In genomic region chr11:117397755-117398154, GRCm38 (mm10) we compare ENCODE assay signal across 8 mouse cellular contexts.
DNase-seq lines count a peak whose midpoint lies in the region; ATAC-seq lines count a peak whose summit lies in the region.
"Had no signal": no experiment of that assay in that cellular context is flagged by ENCODE, and none has a peak within 500 bp of the region (broad histone marks: within the 10 kb centered on the region; RNA-seq: fewer than 3 reads in every experiment).

No protein-coding gene starts in this region.

- no peak overlapping the region for H3K4me3 ChIP-seq in midbrain, embryonic 14.5 days (replicated peaks; ENCODE audit: low read depth, low read length)
- no peak overlapping the region for H3K4me3 ChIP-seq in midbrain, embryonic 11.5 days (ENCODE audit: low read depth, low read length)

- no peak overlapping the region for H3K9ac ChIP-seq in midbrain, embryonic 14.5 days (replicated peaks; ENCODE audit: low read length)
- H3K9ac ChIP-seq in midbrain, embryonic 11.5 days (ENCODE audit: low read length), result no peak overlapping the region

- H3K27ac ChIP-seq in midbrain, embryonic 14.5 days (replicated peaks; ENCODE audit: low read depth, low read length), result peak overlapping the region; percentile 26; the same call in 1 of the 2 replicates
- no peak overlapping the region for H3K27ac ChIP-seq in midbrain, embryonic 11.5 days (ENCODE audit: low read depth, low read length)

- ATAC-seq in midbrain, embryonic 14.5 days (ENCODE audit: low FRiP score, low TSS enrichment), result no peak
- no peak for ATAC-seq in midbrain, embryonic 11.5 days (ENCODE audit: low FRiP score)
- no peak for ATAC-seq in erythroblast, adult 5-6 weeks (replicated peaks; ENCODE audit: low FRiP score, poor library complexity, severe bottlenecking)

- H3K4me2 ChIP-seq in midbrain, embryonic 14.5 days (ENCODE audit: low read length), result no peak overlapping the region
- no peak overlapping the region for H3K4me2 ChIP-seq in midbrain, embryonic 11.5 days

- DNase-seq in midbrain, embryonic 14.5 days, result peak; percentile 73
- DNase-seq in midbrain, embryonic 11.5 days (ENCODE audit: low spot score, missing footprints), result no peak
- DNase-seq in cerebellum, adult 9-11 months, result peak; percentile 69
- DNase-seq in kidney, postnatal 10 days, result peak; percentile 53
- DNase-seq in thymus, postnatal 36 days, result peak; percentile 37 to 59
- no peak for DNase-seq in left cerebral cortex, adult 18-20 months (ENCODE audit: low spot score in 2 of 2)
- DNase-seq: retina, postnatal 1 day had no signal

- no peaks in the 10 kb centered on the region for H3K36me3 ChIP-seq in midbrain, embryonic 14.5 days (ENCODE audit: control insufficient read depth, insufficient read depth, low read length)
- H3K36me3 ChIP-seq in midbrain, embryonic 11.5 days (ENCODE audit: control insufficient read depth, insufficient read depth, low read length), result no peaks in the 10 kb centered on the region

- H3K27me3 ChIP-seq in midbrain, embryonic 14.5 days (ENCODE audit: control insufficient read depth, insufficient read depth, low read length), result no peaks in the 10 kb centered on the region
- no peaks in the 10 kb centered on the region; the same call in 1 of the 2 replicates for H3K27me3 ChIP-seq in midbrain, embryonic 11.5 days (ENCODE audit: control insufficient read depth, insufficient read depth, low read length)

- 33% methylated on average over 4 of the region's 4 CpGs for WGBS in midbrain, embryonic 14.5 days
- 39% methylated on average over 4 of the region's 4 CpGs for WGBS in midbrain, embryonic 11.5 days

- no peaks in the 10 kb centered on the region for H3K9me3 ChIP-seq in midbrain, embryonic 14.5 days (ENCODE audit: control insufficient read depth, low read length)
- H3K9me3 ChIP-seq in midbrain, embryonic 11.5 days (ENCODE audit: control insufficient read depth, low read length), result no peaks in the 10 kb centered on the region; the same call in 1 of the 2 replicates

- H3K4me1 ChIP-seq in midbrain, embryonic 14.5 days (ENCODE audit: control insufficient read depth, insufficient read depth, low read length), result peaks cover 33% of the 10 kb centered on the region
- H3K4me1 ChIP-seq in midbrain, embryonic 11.5 days (ENCODE audit: control insufficient read depth, insufficient read depth, low read length), result peaks cover 19% of the 10 kb centered on the region

Comparison
In these comparisons a context has a peak if more than half of its experiments do, and no peak if none do; other contexts are left out.
1. DNase-seq: peak in midbrain, embryonic 14.5 days (single experiment), cerebellum, adult 9-11 months (single experiment), kidney, postnatal 10 days (single experiment) and thymus, postnatal 36 days (2 of 2); none in midbrain, embryonic 11.5 days (single experiment) and left cerebral cortex, adult 18-20 months (0 of 2).